Mouse (Mus musculus): ENCODE results near the gene Pald1. TPM values are rescaled to one million over a fixed set of nuclear protein-coding genes. Genes with fewer than 3 reads are reported as not detected.

Pald1 gene
- total and polyA plus RNA-seq, 3 experiments: 2.9 to 6.4 TPM; not detected in 1

DNA sequence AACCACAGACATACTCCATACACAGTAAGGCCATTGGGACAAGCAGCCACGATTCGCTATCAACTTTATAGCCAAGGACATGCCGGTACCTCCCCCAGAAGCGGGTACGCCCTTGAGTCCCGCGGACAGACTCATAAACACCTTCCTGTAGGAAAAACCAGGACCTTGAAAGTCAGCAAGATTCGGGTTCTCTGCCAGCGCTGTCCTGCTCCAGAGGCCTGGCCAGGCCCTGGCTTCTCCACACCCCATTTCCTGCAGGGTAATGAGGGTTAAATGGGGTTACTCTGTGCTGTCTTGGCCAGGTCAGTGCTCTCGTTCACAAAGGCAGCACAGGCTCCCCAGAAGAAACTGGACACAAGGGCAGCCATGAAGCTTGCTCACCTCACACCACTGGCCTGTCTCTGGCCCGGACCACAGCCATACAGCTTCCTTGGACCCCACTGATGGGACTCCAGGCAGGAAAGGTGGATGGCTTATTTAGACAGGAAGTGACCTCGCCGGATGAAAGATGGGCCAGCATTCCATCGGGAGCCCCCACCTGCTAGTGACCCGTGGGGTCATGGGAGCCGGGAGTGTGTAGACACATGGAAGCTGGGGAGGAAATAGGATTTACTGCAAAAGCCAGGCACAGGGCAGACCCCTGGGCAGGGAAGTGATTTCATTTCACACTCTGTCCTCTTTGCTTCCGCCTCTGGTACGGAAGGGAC, 12.9 kb downstream of the Pald1 start:
- Histone ChIP-seq H3K36me3 (ENCODE audit: control insufficient read depth in 1 of 2, insufficient read depth in 2 of 2, low read length in 2 of 2) (no peaks in the 10 kb centered on the region), H3K9me3 (replicated peaks; ENCODE audit: insufficient read depth, low read length) (no peaks in the 10 kb centered on the region), H3K27me3 (ENCODE audit: control insufficient read depth in 1 of 2, insufficient read depth in 2 of 2, low read length in 2 of 2) (no peaks in the 10 kb centered on the region), H3K4me1 (ENCODE audit: control insufficient read depth in 1 of 2, insufficient read depth in 2 of 2, low read length in 2 of 2) (no peaks in the 10 kb centered on the region), H3K79me2 (ENCODE audit: control insufficient read depth, insufficient read depth, low read length, poor library complexity) (no peaks in the 10 kb centered on the region), H3K27ac (ENCODE audit: control insufficient read depth, low read depth, low read length) (no peak overlapping the region), H3K9ac (ENCODE audit: control insufficient read depth, low read depth, low read length, poor library complexity, severe bottlenecking) (no peak overlapping the region), H3K4me3 (ENCODE audit: control insufficient read depth in 1 of 2, insufficient read depth in 1 of 2, low read depth in 2 of 2, low read length in 2 of 2) (no peak overlapping the region)
- no peak for TF ChIP-seq MYB (IDR thresholded peaks at IDR 0.05; ENCODE audit: low read depth, low read length)
- no peak for TF ChIP-seq POLR2A (IDR thresholded peaks at IDR 0.05; ENCODE audit: control insufficient read depth in 1 of 2, insufficient read depth in 1 of 2, low read depth in 1 of 2, low read length in 2 of 2, poor library complexity in 1 of 2)
- TF ChIP-seq KAT2A (conservative IDR thresholded peaks at IDR 0.05; ENCODE audit: low read depth, low read length): no peak
- no peak for TF ChIP-seq TAL1 (IDR thresholded peaks at IDR 0.05; ENCODE audit: low read length)
- no peak for TF ChIP-seq CTCF (IDR thresholded peaks at IDR 0.05 in 2 of 3, conservative IDR thresholded peaks at IDR 0.05 in 1 of 3; ENCODE audit: control insufficient read depth in 1 of 3, insufficient read depth in 1 of 3, low read depth in 2 of 3, low read length in 3 of 3, poor library complexity in 1 of 3, severe bottlenecking in 1 of 3)
- no peak for TF ChIP-seq USF1 (IDR thresholded peaks at IDR 0.05; ENCODE audit: low read depth, low read length)
- TF ChIP-seq RAD21 (IDR thresholded peaks at IDR 0.05; ENCODE audit: low read depth, low read length): no peak
- no peak for TF ChIP-seq GABPA (IDR thresholded peaks at IDR 0.05; ENCODE audit: low read depth, low read length)
- no peak for TF ChIP-seq GATA1 (IDR thresholded peaks at IDR 0.05; ENCODE audit: low read depth, low read length)
- no peak for TF ChIP-seq MAZ (IDR thresholded peaks at IDR 0.05; ENCODE audit: low read depth, low read length)
- DNase-seq (ENCODE audit: low read depth, low spot score): no peak

DNA sequence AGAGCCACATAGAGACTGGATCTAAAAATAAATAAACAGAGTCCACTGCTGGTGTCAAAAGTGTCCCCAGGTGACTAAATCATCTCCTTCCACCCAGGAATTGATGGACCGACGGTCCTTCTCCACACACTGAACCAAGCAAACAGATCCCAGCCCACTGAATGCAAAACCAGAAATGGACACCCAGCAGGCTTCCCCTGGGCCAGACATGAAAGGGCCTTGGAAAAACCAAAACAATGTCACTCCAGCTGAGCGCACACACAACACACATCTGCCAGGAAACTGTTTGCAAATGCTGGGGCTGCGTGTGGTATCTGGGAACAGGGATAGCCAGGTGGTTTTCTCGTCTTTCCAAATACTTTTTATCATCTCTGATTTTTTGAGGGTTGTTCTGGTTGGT, 13.6 kb downstream of the Pald1 start:
- no peaks in the 10 kb centered on the region for H3K79me2 ChIP-seq (ENCODE audit: control insufficient read depth, insufficient read depth, low read length, poor library complexity)
- no peaks in the 10 kb centered on the region for H3K9me3 ChIP-seq (replicated peaks; ENCODE audit: insufficient read depth, low read length)
- no peaks in the 10 kb centered on the region for H3K4me1 ChIP-seq (ENCODE audit: control insufficient read depth in 1 of 2, insufficient read depth in 2 of 2, low read length in 2 of 2)
- no peak overlapping the region for H3K9ac ChIP-seq (ENCODE audit: control insufficient read depth, low read depth, low read length, poor library complexity, severe bottlenecking)
- no peak overlapping the region for H3K27ac ChIP-seq (ENCODE audit: control insufficient read depth, low read depth, low read length)
- no peaks in the 10 kb centered on the region for H3K27me3 ChIP-seq (ENCODE audit: control insufficient read depth in 1 of 2, insufficient read depth in 2 of 2, low read length in 2 of 2)
- H3K36me3 ChIP-seq (ENCODE audit: control insufficient read depth in 1 of 2, insufficient read depth in 2 of 2, low read length in 2 of 2): no peaks in the 10 kb centered on the region
- H3K4me3 ChIP-seq (ENCODE audit: control insufficient read depth in 1 of 2, insufficient read depth in 1 of 2, low read depth in 2 of 2, low read length in 2 of 2): no peak overlapping the region
- no peak for TF ChIP-seq MAFK (IDR thresholded peaks at IDR 0.05; ENCODE audit: borderline replicate concordance, low read depth, low read length)
- no peak for DNase-seq (ENCODE audit: low read depth, low spot score)

GRCm38 (mm10) chr10:61365902-61366301, 17.4 kb downstream of the Pald1 start:
- Histone ChIP-seq H3K4me3 (ENCODE audit: control insufficient read depth in 1 of 2, insufficient read depth in 1 of 2, low read depth in 2 of 2, low read length in 2 of 2) (no peak overlapping the region), H3K27me3 (ENCODE audit: control insufficient read depth in 1 of 2, insufficient read depth in 2 of 2, low read length in 2 of 2) (no peaks in the 10 kb centered on the region), H3K9me3 (replicated peaks; ENCODE audit: insufficient read depth, low read length) (no peaks in the 10 kb centered on the region), H3K27ac (ENCODE audit: control insufficient read depth, low read depth, low read length) (no peak overlapping the region), H3K36me3 (ENCODE audit: control insufficient read depth in 1 of 2, insufficient read depth in 2 of 2, low read length in 2 of 2) (no peaks in the 10 kb centered on the region), H3K9ac (ENCODE audit: control insufficient read depth, low read depth, low read length, poor library complexity, severe bottlenecking) (no peak overlapping the region), H3K4me1 (ENCODE audit: control insufficient read depth in 1 of 2, insufficient read depth in 2 of 2, low read length in 2 of 2) (no peaks in the 10 kb centered on the region), H3K79me2 (ENCODE audit: control insufficient read depth, insufficient read depth, low read length, poor library complexity) (no peaks in the 10 kb centered on the region)
- TF ChIP-seq RCOR1 (IDR thresholded peaks at IDR 0.05; ENCODE audit: low read depth, low read length) (no peak), USF1 (IDR thresholded peaks at IDR 0.05; ENCODE audit: low read depth, low read length) (no peak), CHD2 (IDR thresholded peaks at IDR 0.05; ENCODE audit: low read length) (no peak), MAZ (IDR thresholded peaks at IDR 0.05; ENCODE audit: low read depth, low read length) (no peak)
- DNase-seq (ENCODE audit: low read depth, low spot score): no peak

All from MEL (cell line).